Mouse (Mus musculus) left cerebral cortex, adult 9 months (tissue): ENCODE measurements around the gene Serpinb6e.
A peak's percentile ranks its signal among the peaks of the same experiment; 100 is the strongest.

Source experiments
- DNase-seq, 2 experiments: peaks; one replicate each; pipeline ENCODE4 v3.0.0; 2022; ENCODE audit warnings: low spot score in 2 of 2

Gene Serpinb6e

DNA sequence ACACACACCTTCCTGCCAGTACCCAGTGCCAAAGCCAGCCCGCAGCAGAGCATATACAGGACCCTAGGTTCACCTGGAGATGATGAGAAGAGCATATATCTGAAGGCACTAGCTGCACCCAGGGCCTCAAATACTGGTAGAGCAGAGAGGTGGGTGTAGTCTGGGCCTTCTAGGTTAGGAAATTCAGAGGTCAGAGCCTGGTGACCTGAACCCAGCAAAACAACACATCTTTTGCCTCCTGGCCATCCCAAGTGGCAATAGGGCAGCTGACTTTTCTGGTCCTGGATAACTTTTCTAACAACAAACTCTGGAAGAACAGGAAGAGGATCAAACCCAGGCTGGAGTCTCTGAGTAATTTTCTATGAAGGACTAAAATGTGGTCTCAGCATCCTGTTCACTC lies at the start of gene Serpinb6e:
Gene Serpinb6e (minus strand): TSS at position 101 of the 400 bp plus-strand sequence.
- DNase-seq: no peak

GRCm38 (mm10) chr13:33830751-33831150 lies 12.5 kb downstream of the Serpinb6e start:
- no peak for DNase-seq

GRCm38 (mm10) chr13:33823421-33823820 lies 19.8 kb downstream of the Serpinb6e start:
- DNase-seq: no peak

- DNase-seq: peak in 1 of 2 experiments; percentile 17
Measured at GRCm38 (mm10) chr13:33821490-33822143, 21.6 kb downstream of the Serpinb6e start.
